Mouse (Mus musculus) hematopoietic stem cell, adult 5-6 weeks (primary cell): ENCODE results near the gene Fxyd7. TPM values are rescaled to one million over a fixed set of nuclear protein-coding genes. Genes with fewer than 3 reads are reported as not detected.

Source experiments
- total RNA-seq: library from RNA; stranded (forward); fragments of 172-1452, 232-1000 nt; gene quantifications from 2 replicates; pipeline ENCODE4 v1.2.3, GENCODE M21; 2017

Fxyd7 gene
- total RNA-seq, 1 experiment from 2014 or later = 2.2 TPM

Other genes starting within 250 kb of the Fxyd7 start
- gene Ffar2, start 227.7 kb downstream of the Fxyd7 start, total RNA-seq = 31.8 and 42.8 TPM in 2 replicates
- gene Ffar3, start 195.3 kb downstream of the Fxyd7 start, total RNA-seq = not detected in 2 replicates
- gene Ffar1, start 189.9 kb downstream of the Fxyd7 start, total RNA-seq = not detected in 2 replicates
- gene Cd22, start 171.1 kb downstream of the Fxyd7 start, total RNA-seq = not detected in 2 replicates
- gene Mag, start 136.6 kb downstream of the Fxyd7 start, total RNA-seq = 0.38 TPM in 1 of 2 replicates, not detected in the other
- not detected in 2 replicates for gene Hamp2, start 126.8 kb downstream of the Fxyd7 start, total RNA-seq
- not detected in 2 replicates for gene Hamp, start 107.4 kb downstream of the Fxyd7 start, total RNA-seq
- 120 and 164 TPM in 2 replicates for gene Usf2, start 94.7 kb downstream of the Fxyd7 start, total RNA-seq
- gene Lsr, start 78.0 kb downstream of the Fxyd7 start, total RNA-seq = 1.2 and 2.4 TPM in 2 replicates
- not detected in 2 replicates for gene Fam187b, start 77.7 kb downstream of the Fxyd7 start, total RNA-seq
- 383 and 391 TPM in 2 replicates for gene Fxyd5, start 9.0 kb downstream of the Fxyd7 start, total RNA-seq
- gene Fxyd1, start 5.7 kb upstream of the Fxyd7 start, total RNA-seq = 2.7 and 15.3 TPM in 2 replicates
- not detected in 2 replicates for gene Lgi4, start 7.9 kb upstream of the Fxyd7 start, total RNA-seq
- gene Fxyd3, start 25.2 kb upstream of the Fxyd7 start, total RNA-seq = not detected in 2 replicates
- gene Hpn, start 63.8 kb upstream of the Fxyd7 start, total RNA-seq = 4.3 and 13.0 TPM in 2 replicates
- gene Scn1b, start 75.5 kb upstream of the Fxyd7 start, total RNA-seq = 4.8 and 6.6 TPM in 2 replicates
- gene Gramd1a, start 104.4 kb upstream of the Fxyd7 start, total RNA-seq = 89.4 and 90.0 TPM in 2 replicates
- not detected in 2 replicates for gene Scgb2b2, start 239.0 kb upstream of the Fxyd7 start, total RNA-seq
- gene Scgb1b2, start 240.4 kb upstream of the Fxyd7 start, total RNA-seq = not detected in 2 replicates